Mouse (Mus musculus) heart, embryonic 11.5 days (tissue): Measurements from ENCODE around the gene Tead1. TPM values are rescaled to one million over a fixed set of nuclear protein-coding genes. Genes with fewer than 3 reads are reported as not detected.

Source experiments
- ATAC-seq: fragments of 200-750 bp; cut with Nextera tagmentation; replicated peaks from 2 replicates; pipeline ENCODE4 v1.8.0; 2017; ENCODE audit warnings: moderate library complexity; ENCODE audit not compliant: insufficient number of reproducible peaks, low FRiP score, low TSS enrichment
- H3K27ac ChIP-seq: fragments of 300-500 bp; sonication (generic); 2 replicates; pipeline ENCODE4 v1.5.1; 2014; ENCODE audit warnings: mild to moderate bottlenecking, low read depth, low read length
- H3K27me3 ChIP-seq: fragments of 300-500 bp; sonication (generic); 2 replicates; pipeline ENCODE4 v1.6.1; 2014; ENCODE audit warnings: mild to moderate bottlenecking, low read length, mixed read lengths; ENCODE audit not compliant: control insufficient read depth, insufficient read depth
- H3K36me3 ChIP-seq: fragments of 300-500 bp; sonication (generic); 2 replicates; pipeline ENCODE4 v1.6.1; 2014; ENCODE audit warnings: mild to moderate bottlenecking, low read length, moderate library complexity, mixed read lengths; ENCODE audit not compliant: control insufficient read depth, insufficient read depth
- H3K4me1 ChIP-seq: fragments of 300-500 bp; sonication (generic); 2 replicates; pipeline ENCODE4 v1.6.1; 2014; ENCODE audit warnings: low read length; ENCODE audit not compliant: control insufficient read depth, insufficient read depth
- H3K4me2 ChIP-seq: fragments of 300-500 bp; sonication (generic); 2 replicates; pipeline ENCODE4 v1.6.1; 2014; ENCODE audit warnings: mild to moderate bottlenecking, moderate library complexity
- H3K4me3 ChIP-seq: fragments of 300-500 bp; sonication (generic); 2 replicates; pipeline ENCODE4 v1.5.1; 2014; ENCODE audit warnings: low read depth, low read length
- H3K9ac ChIP-seq: fragments of 300-500 bp; sonication (generic); 2 replicates; pipeline ENCODE4 v1.6.1; 2014; ENCODE audit warnings: mild to moderate bottlenecking, low read depth, low read length, moderate library complexity
- H3K9me3 ChIP-seq: fragments of 300-500 bp; sonication (generic); replicated peaks from 2 replicates; pipeline ENCODE4 v1.6.1; 2016; ENCODE audit warnings: low read length; ENCODE audit not compliant: control insufficient read depth
- WGBS: fragments of 180-500 bp; shearing (Covaris S2); extraction: QIAGEN DNeasy Blood & Tissue Kit; methylation state at CpG from one replicate; pipeline ENCODE4 v1.1.7; 2014; ENCODE audit not compliant: insufficient replicate concordance; 5-methylcytosine and 5-hydroxymethylcytosine counted together
- polyA plus RNA-seq: library from polyadenylated mRNA; unstranded; fragments of >200 nt; fragmentation: Nextera tagmentation; extraction: Ambion mirVana; gene quantifications from 2 replicates; pipeline ENCODE4 v1.2.1, GENCODE M21; 2014

Tead1 gene
- polyA plus RNA-seq, 1 experiment from 2014 or later = 35.5 TPM

DNA sequence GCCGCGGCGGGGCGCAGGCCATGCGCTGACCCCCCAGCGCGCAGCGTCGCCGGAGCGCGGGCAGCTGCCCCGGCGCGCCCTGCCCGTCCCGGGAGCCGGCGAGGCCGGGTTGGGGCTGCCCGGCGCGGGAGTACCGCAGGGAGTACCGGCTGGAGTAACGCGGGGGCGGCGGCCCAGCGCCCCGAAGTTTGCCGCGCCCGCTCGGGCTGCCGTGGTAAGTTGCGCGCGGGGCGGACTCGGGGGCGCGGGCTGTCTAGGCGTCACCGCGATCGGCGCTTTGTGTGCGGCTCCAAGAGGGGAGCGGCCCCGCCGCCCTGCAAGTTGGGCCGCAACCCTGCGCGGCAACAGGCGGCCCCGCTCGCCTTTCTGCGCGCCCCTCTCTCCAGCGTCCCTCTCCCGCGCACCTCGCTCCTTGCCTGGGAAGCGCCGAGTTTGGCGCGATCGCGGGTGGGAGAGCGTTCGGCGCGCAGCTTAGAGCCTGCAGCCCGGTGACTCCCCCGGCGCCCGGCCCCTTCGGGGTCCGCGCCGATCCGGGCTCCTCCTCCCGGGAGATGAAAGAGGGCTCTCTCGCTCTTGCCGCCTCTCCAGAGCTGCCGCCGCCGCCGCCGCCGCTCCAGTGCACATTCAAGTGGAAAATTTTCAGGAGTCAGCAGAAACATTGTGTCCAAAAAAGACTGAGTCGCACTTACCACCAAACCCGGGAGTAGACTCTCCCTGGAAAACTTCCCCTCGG, 561 bp downstream of the Tead1 start:
- H3K4me2 ChIP-seq = peak overlapping the region; percentile 71
- peak overlapping the region; percentile 98 for H3K9ac ChIP-seq
- WGBS = under 1% methylated on average over 70 of the region's 95 CpGs
- H3K27me3 ChIP-seq = no peaks in the 10 kb centered on the region
- peak overlapping the region; percentile 99 for H3K27ac ChIP-seq
- H3K9me3 ChIP-seq = no peaks in the 10 kb centered on the region
- peaks cover 31% of the 10 kb centered on the region for H3K4me1 ChIP-seq
- H3K4me3 ChIP-seq = peak overlapping the region; percentile 89
- no peaks in the 10 kb centered on the region for H3K36me3 ChIP-seq
- ATAC-seq = peak; percentile 58

DNA sequence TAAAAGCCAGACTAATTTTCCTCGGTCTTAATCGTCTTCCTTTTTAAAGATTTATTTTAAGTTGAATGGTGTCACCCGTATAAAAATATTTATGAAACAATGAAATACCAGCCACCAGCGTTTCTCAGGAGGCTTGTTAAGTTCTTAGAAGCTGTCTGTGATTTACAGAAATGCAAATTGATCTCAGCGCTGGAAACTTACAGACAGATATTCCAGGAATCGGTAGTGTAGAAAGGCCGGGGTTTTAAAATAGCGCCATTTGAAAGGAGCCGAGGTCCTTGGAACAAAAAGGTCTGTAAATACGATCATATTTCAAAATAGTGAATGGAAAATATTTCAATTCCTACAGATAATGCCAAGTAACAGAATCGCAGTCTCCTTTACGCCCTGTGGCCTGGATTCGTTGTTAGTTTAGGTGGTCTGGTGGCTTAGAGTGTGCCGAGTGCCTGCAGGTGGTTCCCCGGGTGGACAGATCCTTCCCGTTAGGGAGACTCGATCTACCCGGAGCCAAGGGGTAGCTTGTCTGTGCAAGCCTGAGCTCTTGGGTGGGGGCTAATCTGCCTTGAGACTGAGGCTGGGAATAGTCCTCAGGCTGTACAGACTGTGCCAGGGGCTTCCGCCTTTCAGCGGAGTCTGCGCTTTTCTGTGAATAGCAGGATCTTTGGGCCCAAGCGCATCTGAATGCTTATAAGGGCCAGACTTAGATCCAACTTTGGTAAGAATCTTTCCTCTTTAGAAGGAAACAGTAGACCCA, 1.6 kb downstream of the Tead1 start:
- peak overlapping the region; percentile 89 for H3K4me3 ChIP-seq
- peaks cover 41% of the 10 kb centered on the region for H3K4me1 ChIP-seq
- peak overlapping the region; percentile 98 for H3K9ac ChIP-seq
- H3K36me3 ChIP-seq = no peaks in the 10 kb centered on the region
- peak overlapping the region; percentile 71 for H3K4me2 ChIP-seq
- H3K9me3 ChIP-seq = no peaks in the 10 kb centered on the region
- H3K27ac ChIP-seq = peak overlapping the region; percentile 99
- no peaks in the 10 kb centered on the region for H3K27me3 ChIP-seq
- ATAC-seq = no peak
- under 1% methylated on average over 22 of the region's 22 CpGs for WGBS

DNA sequence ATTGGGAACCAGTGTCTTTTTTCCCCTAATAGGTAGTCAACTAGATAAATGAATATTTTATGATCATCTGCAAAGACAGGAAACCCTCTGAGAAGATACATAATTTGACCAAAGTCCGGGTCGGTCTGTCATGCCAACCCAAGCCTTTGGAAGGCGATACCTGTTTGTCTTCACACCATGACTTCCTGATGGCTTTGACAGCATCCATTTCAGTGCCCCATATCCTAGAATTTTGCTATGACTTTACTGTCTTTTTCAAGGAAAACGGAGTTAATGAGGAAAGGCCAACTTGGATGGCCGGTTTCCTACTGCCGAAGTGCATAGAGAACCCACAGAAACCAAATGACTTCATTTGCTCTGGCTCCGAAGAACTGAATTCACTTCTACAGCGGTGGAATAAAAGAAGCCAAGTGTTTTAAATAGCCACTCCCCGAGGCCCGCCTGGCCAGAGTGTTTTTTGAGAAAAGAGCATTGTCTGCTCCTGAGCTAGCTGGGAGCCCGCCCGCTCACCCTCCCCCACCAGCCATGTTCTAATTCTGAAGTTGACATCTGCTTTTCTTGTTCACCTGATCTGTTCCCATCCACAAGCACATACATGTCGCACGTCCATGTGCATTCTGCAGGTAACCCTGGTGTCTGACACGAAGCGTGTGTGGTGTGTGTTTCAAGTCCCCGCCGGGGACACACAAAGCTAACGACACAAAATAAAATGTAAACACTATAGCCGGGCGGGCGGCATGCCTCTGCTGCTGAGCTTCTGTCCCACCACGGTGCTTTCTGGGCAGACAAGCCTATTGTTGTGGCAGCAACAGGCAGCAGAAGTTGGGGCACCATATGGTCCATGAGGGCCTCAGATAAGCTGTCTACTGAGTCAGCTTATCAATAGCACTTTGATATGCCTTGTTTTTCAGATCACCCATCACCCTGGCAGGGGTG, 5.8 kb downstream of the Tead1 start:
- Histone ChIP-seq H3K27me3 (no peaks in the 10 kb centered on the region), H3K9ac (peak overlapping the region; percentile 49), H3K4me2 (peak overlapping the region; percentile 64), H3K27ac (peak overlapping the region; percentile 74), H3K36me3 (no peaks in the 10 kb centered on the region), H3K4me3 (peak overlapping the region; percentile 18; the same call in 1 of the 2 replicates), H3K4me1 (peaks cover 78% of the 10 kb centered on the region), H3K9me3 (no peaks in the 10 kb centered on the region)
- 9% methylated on average over 23 of the region's 23 CpGs for WGBS
- no peak; the same call in 1 of the 2 replicates for ATAC-seq

DNA sequence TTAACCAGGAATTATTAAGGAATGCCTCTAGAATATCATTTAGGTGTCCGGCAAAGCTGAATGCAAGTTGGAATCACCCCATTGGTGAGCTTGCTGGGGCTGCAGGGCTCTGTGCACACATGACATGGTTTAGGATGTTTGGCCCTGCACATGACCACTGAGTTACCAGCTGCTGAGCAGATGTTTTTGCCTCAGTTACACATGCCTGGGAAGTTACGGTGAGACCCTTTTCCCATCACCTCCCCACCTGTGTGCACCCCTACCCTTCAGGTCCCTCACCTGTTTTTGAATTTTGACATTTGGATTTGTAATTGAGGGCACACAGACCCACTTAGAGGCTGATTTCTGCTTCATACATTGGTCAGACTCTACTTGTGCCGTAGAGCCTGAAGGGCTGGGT, 6.9 kb downstream of the Tead1 start:
- H3K9ac ChIP-seq = no peak overlapping the region; the same call in 1 of the 2 replicates
- no peak overlapping the region for H3K4me3 ChIP-seq
- no peaks in the 10 kb centered on the region for H3K36me3 ChIP-seq
- no peaks in the 10 kb centered on the region for H3K9me3 ChIP-seq
- no peak for ATAC-seq
- H3K4me2 ChIP-seq = peak overlapping the region; percentile 64
- WGBS = 38% methylated on average over 3 of the region's 3 CpGs
- H3K4me1 ChIP-seq = peaks cover 89% of the 10 kb centered on the region
- H3K27ac ChIP-seq = peak overlapping the region; percentile 36
- H3K27me3 ChIP-seq = no peaks in the 10 kb centered on the region

DNA sequence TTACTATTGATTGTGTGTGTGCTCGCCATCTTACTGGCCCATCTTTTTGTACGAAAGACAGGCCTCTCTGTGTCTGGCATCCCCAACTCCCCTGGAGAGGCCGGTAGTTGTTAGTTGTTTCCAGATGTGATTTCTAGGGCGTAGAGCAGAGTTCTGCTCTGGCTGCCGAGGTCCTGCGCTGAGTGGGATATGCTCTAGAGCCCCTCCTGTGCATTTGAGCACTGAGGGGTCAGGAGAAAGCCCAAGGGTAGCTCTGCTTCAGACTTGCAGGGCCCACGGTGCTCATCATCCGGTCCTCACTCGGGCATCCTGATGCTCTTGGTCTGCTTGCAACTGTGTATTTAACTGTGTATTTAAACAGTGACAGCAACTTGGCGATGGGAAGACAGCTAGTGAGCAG, 7.5 kb downstream of the Tead1 start:
- peak overlapping the region; percentile 54; the same call in 1 of the 2 replicates for H3K27ac ChIP-seq

DNA sequence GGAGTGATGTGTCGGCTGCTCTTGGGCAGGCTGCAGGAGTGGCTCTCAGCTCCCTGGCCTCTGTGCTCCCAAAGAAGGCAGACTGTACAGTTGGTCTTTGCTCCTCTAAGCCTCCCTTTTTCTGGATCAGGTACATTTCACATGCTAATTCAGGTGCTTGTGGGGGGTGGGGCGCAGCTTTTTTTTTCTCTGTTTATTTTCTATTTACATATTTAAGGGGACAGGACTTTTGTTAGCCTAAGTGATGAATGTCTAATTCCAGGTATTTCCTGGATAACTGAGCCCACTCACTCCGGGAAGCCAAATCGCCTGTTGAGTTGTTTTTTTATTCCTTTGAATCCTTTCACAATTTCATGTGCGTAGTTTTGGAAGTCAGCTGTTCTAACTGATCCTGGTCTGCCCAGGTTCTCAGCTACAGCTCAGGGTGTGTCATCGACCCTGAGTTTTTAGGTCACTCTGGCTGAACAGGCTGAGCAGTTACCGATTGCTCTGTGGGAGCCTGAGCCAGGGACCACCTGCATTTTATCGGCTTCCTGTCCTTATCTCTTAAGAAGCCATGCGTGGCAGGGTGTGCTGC, 9.4 kb downstream of the Tead1 start:
- no peak overlapping the region; the same call in 1 of the 2 replicates for H3K4me2 ChIP-seq

More for the DNA sequence above, 7.5 kb downstream of the Tead1 start:
- Histone ChIP-seq H3K4me1 (peaks cover 95% of the 10 kb centered on the region), H3K27me3 (no peaks in the 10 kb centered on the region), H3K9ac (0 out of 2 replicates have a peak overlapping the region, but pooled peaks have one; percentile 6), H3K36me3 (no peaks in the 10 kb centered on the region), H3K4me2 (peak overlapping the region; percentile 29; the same call in 1 of the 2 replicates), H3K9me3 (no peaks in the 10 kb centered on the region), H3K4me3 (no peak overlapping the region)
- WGBS = 22% methylated on average over 10 of the region's 10 CpGs
- no peak for ATAC-seq

DNA sequence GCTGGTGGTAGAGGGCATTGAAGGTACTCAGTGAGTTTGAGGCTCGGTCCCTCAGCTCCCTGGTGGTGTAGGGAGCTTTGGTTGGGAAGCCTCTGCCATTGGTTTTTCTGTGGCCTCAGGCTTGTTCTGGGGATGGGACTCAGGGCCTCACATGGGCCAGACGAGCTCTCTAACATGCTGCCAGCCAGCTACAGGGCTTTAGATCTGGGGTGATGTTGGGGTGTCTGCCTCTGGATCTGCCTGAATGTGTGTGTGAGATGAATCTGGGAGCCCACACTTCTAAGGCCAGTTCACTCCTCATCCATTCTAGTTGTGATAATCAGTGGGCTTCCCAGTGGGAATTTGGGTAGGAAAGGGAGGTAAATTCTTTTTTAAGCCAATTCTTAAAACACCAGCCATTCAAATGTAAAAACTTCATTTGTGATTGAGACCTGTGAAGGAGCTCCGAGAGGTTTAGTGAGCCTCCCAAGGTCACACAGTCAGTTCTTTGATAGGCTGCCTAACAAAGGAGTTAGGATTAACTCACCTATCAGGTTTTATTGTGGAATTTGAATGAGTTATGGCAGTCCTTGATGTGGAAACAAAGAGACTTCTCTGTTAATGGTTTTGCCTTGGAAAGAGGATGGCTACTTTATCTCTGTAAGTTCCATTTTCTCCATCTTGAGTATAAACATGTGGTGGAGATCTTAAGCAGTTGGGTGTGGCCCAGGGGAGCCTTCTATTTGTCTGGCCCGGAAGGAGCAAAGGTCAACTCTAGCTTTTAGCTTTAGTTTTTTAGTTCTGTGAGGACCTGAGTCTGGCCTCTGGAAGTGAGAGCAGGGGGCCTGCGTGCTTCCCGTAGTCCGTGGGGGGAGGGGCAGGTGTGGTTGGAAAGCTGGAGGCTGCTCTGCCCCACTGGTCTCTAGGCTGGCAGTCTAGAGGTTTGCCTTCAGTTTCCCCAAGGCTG, 12.0 kb downstream of the Tead1 start:
- Histone ChIP-seq H3K9ac (peak overlapping the region; percentile 30; the same call in 1 of the 2 replicates), H3K9me3 (no peaks in the 10 kb centered on the region), H3K4me2 (no peak overlapping the region), H3K27me3 (no peaks in the 10 kb centered on the region), H3K27ac (0 out of 2 replicates have a peak overlapping the region, but pooled peaks have one; percentile 10), H3K36me3 (no peaks in the 10 kb centered on the region), H3K4me3 (no peak overlapping the region), H3K4me1 (peaks cover 91% of the 10 kb centered on the region)
- 23% methylated on average over 7 of the region's 7 CpGs for WGBS
- no peak for ATAC-seq

More for the DNA sequence above, 9.4 kb downstream of the Tead1 start:
- Histone ChIP-seq H3K27ac (no peak overlapping the region; the same call in 1 of the 2 replicates), H3K4me3 (no peak overlapping the region), H3K9ac (no peak overlapping the region), H3K9me3 (no peaks in the 10 kb centered on the region), H3K27me3 (no peaks in the 10 kb centered on the region), H3K36me3 (no peaks in the 10 kb centered on the region), H3K4me1 (peaks cover 95% of the 10 kb centered on the region)
- ATAC-seq = no peak
- WGBS = 17% methylated on average over 9 of the region's 9 CpGs
